Mouse (Mus musculus) hematopoietic stem cell, adult 5-6 weeks (primary cell): ENCODE results near the gene Mrto4. TPM values are rescaled to one million over a fixed set of nuclear protein-coding genes. Genes with fewer than 3 reads are reported as not detected.
"Not testable (repeated sequence)": the region's sequence is repeated elsewhere in the genome, so short reads cannot be mapped to it uniquely, and the experiment has no call there.

Experiments used
- ATAC-seq, 2 experiments: fragments of 125-278 bp in 1 of 2; replicated peaks in 1 of 2; 2 replicates each; pipeline ENCODE4 v1.8.0; 2016 to 2017; ENCODE audit warnings: inconsistent platforms in 2 of 2, mild to moderate bottlenecking in 2 of 2, moderate number of reproducible peaks in 2 of 2, low read depth in 1 of 2, moderate TSS enrichment in 1 of 2; ENCODE audit not compliant: low FRiP score in 2 of 2, poor library complexity in 2 of 2, severe bottlenecking in 2 of 2, insufficient read depth in 1 of 2, low TSS enrichment in 1 of 2
- total RNA-seq: library from RNA; stranded (forward); fragments of 172-1452, 232-1000 nt; gene quantifications from 2 replicates; pipeline ENCODE4 v1.2.3, GENCODE M21; 2017

Mrto4 gene
- total RNA-seq = 47.8 and 56.2 TPM in 2 replicates

DNA sequence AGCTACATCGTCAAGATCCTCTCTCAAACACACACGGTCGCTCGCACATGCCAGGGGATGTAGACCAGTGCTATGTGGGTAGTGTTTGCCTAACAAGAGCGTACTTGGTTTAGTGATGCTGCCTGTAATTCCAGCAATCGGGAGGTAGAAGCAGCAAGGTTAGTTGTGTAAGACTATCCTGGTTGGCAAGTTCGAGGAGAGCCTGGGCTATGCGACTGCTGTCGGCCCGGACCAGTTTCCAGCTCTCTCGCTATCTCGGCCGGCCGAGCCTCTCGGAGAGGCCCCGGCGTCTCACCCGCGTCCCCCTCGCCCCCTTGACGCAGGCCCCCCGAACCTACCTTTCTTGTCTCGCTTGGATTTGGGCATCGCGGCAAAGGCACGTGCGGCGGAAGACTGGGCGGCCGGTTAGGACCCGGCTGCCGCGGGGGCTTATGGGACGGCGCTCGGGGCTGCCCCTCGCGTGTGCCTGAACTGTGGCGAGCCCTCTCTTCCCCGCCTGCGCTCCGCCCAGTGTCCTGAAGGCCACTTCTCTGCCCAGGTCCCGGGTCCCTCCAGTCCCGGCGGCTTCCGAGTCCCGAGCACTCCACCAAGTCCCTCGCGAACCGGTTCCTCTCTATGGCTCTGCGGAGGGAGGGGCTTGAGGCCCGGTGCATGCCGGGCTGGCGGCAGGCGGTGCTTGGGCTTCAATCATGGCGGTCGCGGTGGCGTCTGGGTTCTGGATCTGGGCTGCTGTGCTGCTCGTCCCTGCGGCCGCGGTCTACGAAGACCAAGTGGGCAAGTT lies at the start of gene Mrto4, which contains the start of the genes Emc1 and Ubr4:
Gene Mrto4, minus strand, starts transcription at position 646 of the 781 bp plus-strand sequence.
Gene Emc1, plus strand, starts transcription at position 657 of the 781 bp plus-strand sequence.
Gene Ubr4, plus strand, starts transcription at position 679 of the 781 bp plus-strand sequence.
- peak; percentile 96 to 97 for ATAC-seq

DNA sequence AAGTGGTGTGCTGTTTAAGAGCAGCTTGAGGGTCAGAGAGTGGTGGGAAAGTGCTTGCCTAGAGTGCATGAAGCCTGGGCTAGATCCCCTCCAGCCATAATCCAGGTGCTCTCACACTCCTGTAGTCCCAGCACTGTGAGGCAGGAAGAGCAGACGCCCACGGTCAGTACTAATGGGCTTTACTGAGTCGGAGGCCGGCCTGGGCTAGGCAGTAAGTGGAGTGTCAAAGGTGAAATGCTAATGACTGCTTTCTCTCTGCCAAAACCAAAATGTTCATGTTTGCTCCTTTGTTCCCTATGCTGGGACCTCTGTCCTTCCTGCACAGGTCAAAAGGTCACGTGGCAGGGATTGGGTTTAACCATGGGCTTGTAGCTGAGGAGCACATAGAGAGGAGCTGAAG lies 48.1 kb upstream of the Mrto4 start:
- ATAC-seq = no peak

DNA sequence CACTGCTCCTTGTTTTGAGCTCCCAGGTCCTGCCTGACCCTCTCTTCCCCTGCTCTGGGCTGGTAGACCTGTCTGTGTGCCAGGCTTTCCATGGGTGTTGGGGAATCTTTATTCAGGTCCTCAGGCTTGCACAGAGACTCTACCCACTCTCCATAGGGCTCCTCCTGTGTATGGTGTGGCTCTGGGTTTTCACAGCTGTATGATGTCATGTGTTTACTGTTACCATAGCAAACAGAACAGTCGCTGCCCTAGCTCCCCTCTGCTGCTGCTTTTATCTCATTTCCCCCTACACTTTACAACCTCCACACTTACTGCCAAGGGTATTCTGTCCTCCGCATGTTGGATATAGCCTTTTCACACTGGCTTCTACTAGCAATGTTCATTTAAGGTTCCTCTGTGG lies 43.1 kb upstream of the Mrto4 start:
- ATAC-seq = no peak

DNA sequence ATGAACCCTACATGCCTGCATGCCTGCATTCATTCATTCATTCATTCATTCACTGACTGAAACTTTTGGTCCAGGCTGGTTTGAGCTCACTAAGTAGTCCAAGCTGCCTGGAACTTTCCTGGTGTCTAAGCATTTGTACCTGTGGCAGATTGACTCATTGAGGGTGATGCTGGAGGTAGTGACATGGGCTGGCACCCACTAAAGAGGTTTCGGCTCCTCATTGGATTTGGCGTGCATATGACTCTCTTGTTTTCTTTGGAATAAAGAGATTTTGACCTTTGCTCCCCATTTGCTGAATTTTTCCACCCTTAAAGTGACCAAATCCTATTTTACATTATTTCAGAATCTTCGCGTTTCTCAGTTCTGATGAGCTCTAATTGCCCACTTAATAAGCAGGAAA lies 37.2 kb upstream of the Mrto4 start:
- no peak for ATAC-seq

GRCm38 (mm10) chr4:139386869-139387319 lies 34.5 kb upstream of the Mrto4 start:
- no peak for ATAC-seq

DNA sequence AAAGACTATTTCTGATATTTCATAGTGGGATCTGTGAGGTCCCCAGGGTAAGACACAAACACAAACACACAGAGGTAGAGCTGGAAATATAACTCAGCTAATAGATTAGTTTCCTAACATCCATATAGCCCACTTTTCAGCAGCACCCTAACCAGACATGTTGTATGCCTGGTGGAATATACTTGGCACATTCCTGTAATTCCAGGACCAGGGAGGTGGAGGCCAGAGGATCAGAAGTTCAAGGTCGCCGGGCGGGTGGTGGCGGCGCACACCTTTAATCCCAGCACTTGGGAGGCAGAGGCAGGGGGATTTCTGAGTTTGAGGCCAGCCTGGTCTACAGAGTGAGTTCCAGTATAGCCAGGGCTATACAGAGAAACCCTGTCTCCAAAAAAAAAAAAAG lies 33.5 kb upstream of the Mrto4 start:
- ATAC-seq = not testable (repeated sequence)

- ATAC-seq = no peak
Measured at GRCm38 (mm10) chr4:139382231-139382630, 29.9 kb upstream of the Mrto4 start.

GRCm38 (mm10) chr4:139381452-139381845 lies 29.1 kb upstream of the Mrto4 start:
- ATAC-seq = no peak

- ATAC-seq = peak; percentile 22 to 34; a peak in 2 of 4 replicates
Measured at GRCm38 (mm10) chr4:139380775-139381451, 28.5 kb upstream of the Mrto4 start.

- ATAC-seq = peak; percentile 87 to 88
Measured at GRCm38 (mm10) chr4:139380207-139380748, 27.9 kb upstream of the Mrto4 start.

DNA sequence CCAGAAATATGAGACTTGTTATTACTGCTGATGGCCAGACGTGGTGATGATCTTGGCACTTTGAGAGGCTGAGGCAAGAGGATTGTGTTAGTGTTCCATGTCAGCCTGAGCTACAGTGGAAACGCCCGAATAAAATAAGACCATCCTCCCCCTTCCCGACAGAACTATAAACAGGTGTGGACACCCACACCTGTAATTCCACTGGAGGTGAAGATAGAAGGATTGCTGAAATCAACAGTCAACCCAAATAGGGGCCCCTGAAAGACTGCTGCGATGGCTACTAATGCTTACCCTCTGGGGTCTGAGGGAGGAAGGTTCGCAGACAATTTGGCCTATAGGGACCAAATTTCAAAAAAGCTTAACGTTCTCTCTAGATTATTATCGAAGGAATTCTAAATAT lies 27.3 kb upstream of the Mrto4 start:
- no peak for ATAC-seq

DNA sequence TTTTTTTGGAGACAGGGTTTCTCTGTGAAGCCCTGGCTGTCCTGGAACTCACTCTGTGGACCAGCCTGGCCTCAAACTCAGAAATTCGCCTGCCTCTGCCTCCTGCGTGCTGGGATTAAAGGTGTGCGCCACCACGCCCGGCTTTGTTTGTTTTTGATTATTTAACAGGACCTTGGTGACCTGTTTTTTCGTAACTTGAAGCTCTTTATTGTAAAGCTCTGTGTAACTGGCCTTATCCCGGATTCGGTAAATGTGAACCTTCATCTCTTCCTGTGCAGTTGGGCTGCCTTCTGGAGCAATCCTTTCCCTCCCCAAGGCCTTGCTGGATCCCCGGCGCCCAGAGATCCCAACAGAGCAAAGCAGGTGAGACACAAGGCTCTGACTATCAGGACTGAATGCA lies 21.2 kb upstream of the Mrto4 start:
- no peak for ATAC-seq

GRCm38 (mm10) chr4:139373130-139373529 lies 20.8 kb upstream of the Mrto4 start:
- ATAC-seq = no peak

- ATAC-seq = no peak
Measured at GRCm38 (mm10) chr4:139368038-139368437, 15.7 kb upstream of the Mrto4 start.

- no peak for ATAC-seq
Measured at GRCm38 (mm10) chr4:139367336-139367735, 15.0 kb upstream of the Mrto4 start.

- no peak for ATAC-seq
Measured at GRCm38 (mm10) chr4:139360761-139361548, 8.6 kb upstream of the Mrto4 start.

- no peak for ATAC-seq
Measured at GRCm38 (mm10) chr4:139357211-139357610, 4.8 kb upstream of the Mrto4 start.
